ENCODE assay signal across 9 mouse cellular contexts in genomic region chr10:79854801-79855541, GRCm38 (mm10). TPM values are rescaled to one million over a fixed set of nuclear protein-coding genes. Genes with fewer than 3 reads are reported as not detected.
DNase-seq lines count a peak whose midpoint lies in the region; ATAC-seq lines count a peak whose summit lies in the region.
"Had no signal": no experiment of that assay in that cellular context is flagged by ENCODE, and none has a peak within 500 bp of the region (broad histone marks: within the 10 kb centered on the region; RNA-seq: fewer than 3 reads in every experiment).

No protein-coding gene starts in this region.

- ATAC-seq in embryonic facial prominence, embryonic 12.5 days (ENCODE audit: insufficient number of reproducible peaks, insufficient read depth, low FRiP score, low TSS enrichment), result peak; percentile 6; the same call in 1 of the 2 replicates
- ATAC-seq in heart, embryonic 16.5 days (replicated peaks; ENCODE audit: extremely low read depth, insufficient read depth, low FRiP score), result peak; percentile 9

- under 1% methylated on average over 83 of the region's 83 CpGs for WGBS in embryonic facial prominence, embryonic 12.5 days
- under 1% methylated on average over 83 of the region's 83 CpGs for WGBS in heart, embryonic 16.5 days

- H3K4me1 ChIP-seq in embryonic facial prominence, embryonic 12.5 days, result peaks cover 54% of the 10 kb centered on the region
- peaks cover 65% of the 10 kb centered on the region for H3K4me1 ChIP-seq in heart, embryonic 16.5 days (ENCODE audit: control insufficient read depth, insufficient read depth, low read length)
- H3K4me1 ChIP-seq in megakaryocyte, embryonic 14.5 days, result peaks cover 72% of the 10 kb centered on the region

- peaks cover 33% of the 10 kb centered on the region for H3K36me3 ChIP-seq in embryonic facial prominence, embryonic 12.5 days
- peaks cover 14% of the 10 kb centered on the region for H3K36me3 ChIP-seq in heart, embryonic 16.5 days (ENCODE audit: control insufficient read depth, insufficient read depth)
- peaks cover 43% of the 10 kb centered on the region for H3K36me3 ChIP-seq in megakaryocyte, embryonic 14.5 days (replicated peaks; ENCODE audit: low read length)

- H3K27ac ChIP-seq in embryonic facial prominence, embryonic 12.5 days, result peak overlapping the region; percentile 100
- H3K27ac ChIP-seq in heart, embryonic 16.5 days (ENCODE audit: low read length), result peak overlapping the region; percentile 100

- no peaks in the 10 kb centered on the region for H3K9me3 ChIP-seq in embryonic facial prominence, embryonic 12.5 days
- H3K9me3 ChIP-seq in heart, embryonic 16.5 days (replicated peaks; ENCODE audit: control insufficient read depth, low read length), result no peaks in the 10 kb centered on the region
- H3K9me3 ChIP-seq in megakaryocyte, embryonic 14.5 days, result no peaks in the 10 kb centered on the region

- peak overlapping the region; percentile 100 for H3K9ac ChIP-seq in embryonic facial prominence, embryonic 12.5 days
- peak overlapping the region; percentile 100 for H3K9ac ChIP-seq in heart, embryonic 16.5 days (ENCODE audit: low read length)

- no peaks in the 10 kb centered on the region for H3K27me3 ChIP-seq in embryonic facial prominence, embryonic 12.5 days
- no peaks in the 10 kb centered on the region for H3K27me3 ChIP-seq in heart, embryonic 16.5 days (ENCODE audit: control insufficient read depth, insufficient read depth, low read length)
- no peaks in the 10 kb centered on the region for H3K27me3 ChIP-seq in megakaryocyte, embryonic 14.5 days (replicated peaks)

- DNase-seq in CD8-positive naive resting alpha-beta T cell, adult 2 months (ENCODE audit: low read depth in 2 of 2, low spot score in 2 of 2), result peak; percentile 69 to 77
- DNase-seq in adrenal gland, adult 2 months, result peak; percentile 84
- DNase-seq in kidney, postnatal 25 days, result peak; percentile 68 to 87
- peak; percentile 53 to 66 for DNase-seq in spleen, postnatal 14 days (ENCODE audit: low spot score in 2 of 2)
- no peak for DNase-seq in ovary, adult 18-20 months (ENCODE audit: low spot score)

- peak overlapping the region; percentile 99 for H3K4me3 ChIP-seq in embryonic facial prominence, embryonic 12.5 days
- H3K4me3 ChIP-seq in heart, embryonic 16.5 days (ENCODE audit: low read length), result peak overlapping the region; percentile 98
- H3K4me3 ChIP-seq in megakaryocyte, embryonic 14.5 days (replicated peaks), result peak overlapping the region; percentile 98

- H3K4me2 ChIP-seq in embryonic facial prominence, embryonic 12.5 days (replicated peaks), result peak overlapping the region; percentile 99
- peak overlapping the region; percentile 95 for H3K4me2 ChIP-seq in heart, embryonic 16.5 days (ENCODE audit: low read depth, low read length)

RNA-seq across cellular contexts. Expression of gene Ptbp1, which starts 0.7 kb away (rescaled TPM):
- 100 to 1,000 TPM; 217 to 332 TPM for total RNA-seq in adrenal gland, adult 2 months (2021)
- 175 and 259 TPM in 2 replicates for polyA plus RNA-seq in adrenal gland, adult 2 months (2012; rRNA removed)
- polyA plus RNA-seq in embryonic facial prominence, embryonic 12.5 days (2016; fragmentation: Nextera tagmentation; extraction: Ambion mirVana), result 352 and 363 TPM in 2 replicates
- polyA plus RNA-seq in heart, embryonic 16.5 days (2015; fragmentation: Nextera tagmentation; extraction: Ambion mirVana), result 125 and 146 TPM in 2 replicates
- polyA plus RNA-seq in megakaryocyte, embryonic 14.5 days (2012; ENCODE audit: insufficient read depth, low replicate concordance), result 849 and 1,831 TPM in 2 replicates

RNA-seq across cellular contexts. Expression of gene Prtn3, which starts 19.3 kb away (rescaled TPM):
- total RNA-seq in adrenal gland, adult 2 months (2021), result under 1 TPM; 0.62 to 0.63 TPM
- 3.4 and 4.1 TPM in 2 replicates for polyA plus RNA-seq in adrenal gland, adult 2 months (2012; rRNA removed)
- 10.1 and 11.3 TPM in 2 replicates for polyA plus RNA-seq in embryonic facial prominence, embryonic 12.5 days (2016; fragmentation: Nextera tagmentation; extraction: Ambion mirVana)
- 1.2 and 1.9 TPM in 2 replicates for polyA plus RNA-seq in heart, embryonic 16.5 days (2015; fragmentation: Nextera tagmentation; extraction: Ambion mirVana)
- 96.7 and 434 TPM in 2 replicates for polyA plus RNA-seq in megakaryocyte, embryonic 14.5 days (2012; ENCODE audit: insufficient read depth, low replicate concordance)

RNA-seq across cellular contexts. Expression of gene Plppr3, which starts 19.5 kb away (rescaled TPM):
- 1 to 10 TPM; 1.2 to 2.2 TPM for total RNA-seq in adrenal gland, adult 2 months (2021)
- polyA plus RNA-seq in adrenal gland, adult 2 months (2012; rRNA removed), result 4.2 and 4.6 TPM in 2 replicates
- polyA plus RNA-seq in embryonic facial prominence, embryonic 12.5 days (2016; fragmentation: Nextera tagmentation; extraction: Ambion mirVana), result 169 and 181 TPM in 2 replicates
- 9.1 and 9.8 TPM in 2 replicates for polyA plus RNA-seq in heart, embryonic 16.5 days (2015; fragmentation: Nextera tagmentation; extraction: Ambion mirVana)
- 0.80 and 16.9 TPM in 2 replicates for polyA plus RNA-seq in megakaryocyte, embryonic 14.5 days (2012; ENCODE audit: insufficient read depth, low replicate concordance)

RNA-seq across cellular contexts. Expression of gene Elane, which starts 31.1 kb away (rescaled TPM):
- under 1 TPM; 0.49 to 0.79 TPM for total RNA-seq in adrenal gland, adult 2 months (2021)
- polyA plus RNA-seq in adrenal gland, adult 2 months (2012; rRNA removed), result 0.34 and 1.1 TPM in 2 replicates
- polyA plus RNA-seq in embryonic facial prominence, embryonic 12.5 days (2016; fragmentation: Nextera tagmentation; extraction: Ambion mirVana), result 0.33 and 0.55 TPM in 2 replicates
- polyA plus RNA-seq in heart, embryonic 16.5 days (2015; fragmentation: Nextera tagmentation; extraction: Ambion mirVana), result 0.20 and 1.1 TPM in 2 replicates
- 5.6 and 23.2 TPM in 2 replicates for polyA plus RNA-seq in megakaryocyte, embryonic 14.5 days (2012; ENCODE audit: insufficient read depth, low replicate concordance)
- total RNA-seq: layer of hippocampus, postnatal 14 days had no signal

RNA-seq across cellular contexts. Expression of gene Misp, which starts 34.2 kb away (rescaled TPM):
- total RNA-seq in adrenal gland, adult 2 months (2021), result under 1 TPM; 0.31 to 0.32 TPM
- 0.03 and 0.10 TPM in 2 replicates for polyA plus RNA-seq in adrenal gland, adult 2 months (2012; rRNA removed)
- polyA plus RNA-seq in embryonic facial prominence, embryonic 12.5 days (2016; fragmentation: Nextera tagmentation; extraction: Ambion mirVana), result 2.0 and 3.1 TPM in 2 replicates
- 1.8 and 1.9 TPM in 2 replicates for polyA plus RNA-seq in heart, embryonic 16.5 days (2015; fragmentation: Nextera tagmentation; extraction: Ambion mirVana)
- polyA plus RNA-seq in megakaryocyte, embryonic 14.5 days (2012; ENCODE audit: insufficient read depth, low replicate concordance), result 1.5 and 2.5 TPM in 2 replicates
